Mouse (Mus musculus): Measurements from ENCODE around the gene Agap1. TPM values are rescaled to one million over a fixed set of nuclear protein-coding genes. Genes with fewer than 3 reads are reported as not detected.

Agap1 gene
- total and polyA plus RNA-seq, 2 experiments from 2014 or later, result 45.9 to 175 TPM

DNA sequence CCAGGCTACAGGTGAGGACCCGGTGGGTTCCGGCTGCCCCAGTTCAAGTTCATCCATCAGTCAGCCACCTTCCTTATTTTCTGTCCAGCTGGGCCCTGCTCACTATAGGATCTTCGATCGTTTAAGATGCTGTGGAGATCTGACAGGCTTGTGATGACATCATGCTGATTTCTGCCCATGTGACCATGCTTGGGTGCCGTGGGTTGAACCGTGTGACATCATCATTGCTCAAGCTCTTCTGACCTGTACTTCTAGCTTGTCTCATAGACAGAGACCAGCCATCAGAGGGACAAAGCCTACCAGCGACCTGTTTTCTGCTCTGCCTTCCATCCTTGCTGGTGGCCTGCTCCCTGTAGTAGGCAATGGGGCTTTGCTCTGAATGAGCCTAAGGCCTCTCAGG is 146.7 kb downstream of the Agap1 start:
- DNase-seq (ENCODE audit: low spot score) (no peak), ATAC-seq (ENCODE audit: low FRiP score) (no peak)
- Histone ChIP-seq H3K9me3 (ENCODE audit: low read length) (no peaks in the 10 kb centered on the region), H3K4me3 (ENCODE audit: low read depth, low read length) (no peak overlapping the region), H3K4me2 (ENCODE audit: low read depth, low read length, poor library complexity, severe bottlenecking) (no peak overlapping the region), H3K9ac (replicated peaks; ENCODE audit: low read length, poor library complexity, severe bottlenecking) (no peak overlapping the region), H3K27me3 (ENCODE audit: insufficient read depth, low read length) (no peaks in the 10 kb centered on the region), H3K4me1 (ENCODE audit: insufficient read depth, low read length) (peaks cover 29% of the 10 kb centered on the region), H3K36me3 (ENCODE audit: insufficient read depth, low read length) (peaks cover 8% of the 10 kb centered on the region), H3K27ac (ENCODE audit: low read depth, low read length) (peak overlapping the region; percentile 32; the same call in 1 of the 2 replicates)
- 83% methylated on average over 7 of the region's 7 CpGs for whole genome bisulfite sequencing
- no peak for TF ChIP-seq CTCF (IDR thresholded peaks at IDR 0.05)

DNA sequence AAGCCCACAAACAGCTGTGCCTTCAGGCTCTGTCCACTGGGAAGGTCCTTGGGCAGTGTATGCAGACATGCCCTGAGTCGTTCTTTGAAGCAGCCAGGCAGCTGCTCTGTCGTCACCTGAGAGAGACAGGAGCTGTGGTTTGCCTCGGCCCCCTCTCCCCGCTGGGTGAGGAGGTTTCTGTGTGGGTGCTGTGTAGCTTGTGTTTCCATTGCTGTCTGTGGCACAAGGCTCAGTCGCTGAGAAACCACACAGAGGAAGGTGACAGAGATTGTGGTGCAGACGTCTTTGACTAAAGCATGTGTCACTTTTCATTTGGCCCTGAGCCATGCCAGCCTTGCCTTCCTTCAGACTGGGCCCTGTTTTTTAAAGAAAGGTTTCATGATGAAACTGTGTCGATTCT is 148.3 kb downstream of the Agap1 start:
- H3K4me1 ChIP-seq (ENCODE audit: insufficient read depth, low read length), result peaks cover 29% of the 10 kb centered on the region

DNA sequence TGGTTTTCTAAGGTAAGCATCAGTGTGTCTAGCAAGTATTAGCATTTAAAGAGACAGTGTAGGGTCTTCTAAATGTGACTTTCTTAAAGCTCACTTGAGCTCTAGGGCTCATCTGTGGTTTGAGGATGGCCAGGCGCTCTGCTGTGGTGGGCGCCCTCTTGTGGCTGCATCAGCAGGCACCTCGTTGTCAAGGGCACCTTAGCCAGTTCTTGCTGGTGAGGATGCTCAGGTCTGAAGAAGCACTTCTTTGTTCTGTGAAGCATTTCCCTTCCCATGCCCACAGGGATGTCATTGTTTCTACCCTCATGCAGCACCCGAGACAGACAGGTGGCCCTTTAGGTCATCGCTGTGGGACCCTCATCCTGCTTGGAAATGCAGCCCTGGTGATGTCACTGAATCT is 152.0 kb downstream of the Agap1 start:
- Histone ChIP-seq H3K9ac (replicated peaks; ENCODE audit: low read length, poor library complexity, severe bottlenecking) (no peak overlapping the region), H3K27ac (ENCODE audit: low read depth, low read length) (peak overlapping the region; percentile 62), H3K9me3 (ENCODE audit: low read length) (no peaks in the 10 kb centered on the region), H3K36me3 (ENCODE audit: insufficient read depth, low read length) (peaks cover 31% of the 10 kb centered on the region), H3K27me3 (ENCODE audit: insufficient read depth, low read length) (no peaks in the 10 kb centered on the region), H3K4me2 (ENCODE audit: low read depth, low read length, poor library complexity, severe bottlenecking) (no peak overlapping the region), H3K4me3 (ENCODE audit: low read depth, low read length) (no peak overlapping the region), H3K4me1 (ENCODE audit: insufficient read depth, low read length) (peaks cover 5% of the 10 kb centered on the region; the same call in 1 of the 2 replicates)
- ATAC-seq (ENCODE audit: low FRiP score) (peak; percentile 65), DNase-seq (ENCODE audit: low spot score) (peak; percentile 81)
- peak; percentile 95 for TF ChIP-seq CTCF (IDR thresholded peaks at IDR 0.05)
- 32% methylated on average over 5 of the region's 5 CpGs for WGBS

More for the DNA sequence above, 148.3 kb downstream of the Agap1 start:
- peaks cover 8% of the 10 kb centered on the region for H3K36me3 ChIP-seq (ENCODE audit: insufficient read depth, low read length)
- no peak overlapping the region for H3K4me3 ChIP-seq (ENCODE audit: low read depth, low read length)
- WGBS, result 41% methylated on average over 7 of the region's 7 CpGs
- no peak overlapping the region for H3K4me2 ChIP-seq (ENCODE audit: low read depth, low read length, poor library complexity, severe bottlenecking)
- H3K27me3 ChIP-seq (ENCODE audit: insufficient read depth, low read length), result no peaks in the 10 kb centered on the region
- no peak overlapping the region for H3K9ac ChIP-seq (replicated peaks; ENCODE audit: low read length, poor library complexity, severe bottlenecking)
- H3K9me3 ChIP-seq (ENCODE audit: low read length), result no peaks in the 10 kb centered on the region
- ATAC-seq (ENCODE audit: low FRiP score), result no peak
- no peak overlapping the region for H3K27ac ChIP-seq (ENCODE audit: low read depth, low read length)
- no peak for TF ChIP-seq CTCF (IDR thresholded peaks at IDR 0.05)
- DNase-seq (ENCODE audit: low spot score), result no peak

DNA sequence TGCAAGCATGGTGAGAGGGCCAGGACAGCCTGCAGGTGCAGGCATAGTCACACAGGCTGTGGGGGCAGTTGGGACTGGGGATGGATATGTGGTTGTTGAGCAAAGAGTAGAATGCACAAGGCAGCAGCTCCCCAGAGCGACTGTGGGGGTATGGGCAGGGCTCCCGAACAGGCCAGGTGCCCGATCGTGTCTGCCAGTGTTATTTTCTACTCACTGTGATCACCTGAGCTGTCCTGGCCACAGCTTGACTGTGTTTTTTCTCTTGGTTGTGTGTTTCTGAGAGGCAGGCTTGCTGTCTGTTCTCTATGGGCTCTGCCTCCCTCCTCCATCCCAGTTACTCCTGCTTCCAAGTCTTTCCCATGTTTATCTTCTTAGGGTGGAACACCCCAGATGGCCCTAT is 154.2 kb downstream of the Agap1 start:
- Histone ChIP-seq H3K36me3 (ENCODE audit: insufficient read depth, low read length) (peaks cover 33% of the 10 kb centered on the region), H3K27me3 (ENCODE audit: insufficient read depth, low read length) (no peaks in the 10 kb centered on the region), H3K4me3 (ENCODE audit: low read depth, low read length) (no peak overlapping the region), H3K4me1 (ENCODE audit: insufficient read depth, low read length) (no peaks in the 10 kb centered on the region), H3K27ac (ENCODE audit: low read depth, low read length) (no peak overlapping the region), H3K4me2 (ENCODE audit: low read depth, low read length, poor library complexity, severe bottlenecking) (no peak overlapping the region), H3K9me3 (ENCODE audit: low read length) (no peaks in the 10 kb centered on the region), H3K9ac (replicated peaks; ENCODE audit: low read length, poor library complexity, severe bottlenecking) (no peak overlapping the region)
- WGBS, result 94% methylated on average over 4 of the region's 4 CpGs
- DNase-seq (ENCODE audit: low spot score), result no peak
- no peak for ATAC-seq (ENCODE audit: low FRiP score)
- no peak for TF ChIP-seq CTCF (IDR thresholded peaks at IDR 0.05)

DNA sequence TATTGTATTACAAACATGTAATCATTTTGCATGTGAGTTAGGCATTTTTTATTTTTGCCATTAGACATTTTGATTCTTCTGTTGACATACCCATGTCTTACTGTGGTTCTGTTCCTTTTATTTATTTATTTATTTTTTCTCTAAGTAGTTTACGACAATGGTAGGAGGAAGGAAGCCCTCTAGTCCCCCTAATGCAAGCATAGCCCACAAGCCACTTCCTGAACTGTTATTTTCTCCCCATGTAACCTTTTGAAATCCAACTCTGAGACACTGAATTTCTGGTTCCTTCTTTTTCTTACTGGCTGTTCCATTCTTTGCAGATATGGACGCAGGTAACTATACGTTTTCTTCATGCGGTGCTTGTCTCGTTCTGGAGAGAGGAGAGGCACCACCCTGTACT is 155.4 kb downstream of the Agap1 start:
- TF ChIP-seq CTCF (IDR thresholded peaks at IDR 0.05), result no peak

DNA sequence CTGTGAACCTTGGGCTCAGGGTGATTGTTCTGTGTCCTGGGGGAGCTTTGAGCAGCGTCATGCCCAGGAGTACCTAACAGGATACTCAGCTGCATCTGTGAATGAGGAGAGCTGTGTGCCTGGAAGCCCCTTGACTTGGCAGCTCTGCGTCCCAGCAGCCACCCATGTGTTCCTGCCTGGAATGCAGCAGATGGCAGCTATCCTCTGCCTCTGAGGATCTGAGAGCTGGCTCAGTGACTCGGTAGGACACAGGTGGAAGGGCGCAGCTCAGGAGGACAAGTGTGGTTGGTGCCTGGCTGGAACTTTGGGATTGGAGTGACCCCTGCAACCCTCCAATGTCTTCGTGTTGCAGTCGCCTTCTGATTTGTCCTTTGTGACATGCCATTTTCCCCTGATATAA is 156.9 kb downstream of the Agap1 start:
- no peak for ATAC-seq (ENCODE audit: low FRiP score)
- Histone ChIP-seq H3K4me1 (ENCODE audit: insufficient read depth, low read length) (no peaks in the 10 kb centered on the region), H3K36me3 (ENCODE audit: insufficient read depth, low read length) (peaks cover 37% of the 10 kb centered on the region), H3K9ac (replicated peaks; ENCODE audit: low read length, poor library complexity, severe bottlenecking) (no peak overlapping the region), H3K27ac (ENCODE audit: low read depth, low read length) (no peak overlapping the region), H3K4me3 (ENCODE audit: low read depth, low read length) (no peak overlapping the region), H3K4me2 (ENCODE audit: low read depth, low read length, poor library complexity, severe bottlenecking) (no peak overlapping the region), H3K9me3 (ENCODE audit: low read length) (no peaks in the 10 kb centered on the region), H3K27me3 (ENCODE audit: insufficient read depth, low read length) (no peaks in the 10 kb centered on the region)
- DNase-seq (ENCODE audit: low spot score), result no peak
- 91% methylated on average over 6 of the region's 6 CpGs for WGBS
- TF ChIP-seq CTCF (IDR thresholded peaks at IDR 0.05), result no peak

More for the DNA sequence above, 155.4 kb downstream of the Agap1 start:
- Histone ChIP-seq H3K4me2 (ENCODE audit: low read depth, low read length, poor library complexity, severe bottlenecking) (no peak overlapping the region), H3K9me3 (ENCODE audit: low read length) (no peaks in the 10 kb centered on the region), H3K9ac (replicated peaks; ENCODE audit: low read length, poor library complexity, severe bottlenecking) (no peak overlapping the region), H3K27ac (ENCODE audit: low read depth, low read length) (no peak overlapping the region), H3K4me3 (ENCODE audit: low read depth, low read length) (no peak overlapping the region), H3K4me1 (ENCODE audit: insufficient read depth, low read length) (no peaks in the 10 kb centered on the region), H3K27me3 (ENCODE audit: insufficient read depth, low read length) (no peaks in the 10 kb centered on the region), H3K36me3 (ENCODE audit: insufficient read depth, low read length) (peaks cover 35% of the 10 kb centered on the region)
- DNase-seq (ENCODE audit: low spot score) (no peak), ATAC-seq (ENCODE audit: low FRiP score) (no peak)
- 90% methylated on average over 5 of the region's 5 CpGs for WGBS
